Mouse (Mus musculus): ENCODE measurements at regions not wholly inside any gene's neighbourhood (a gene's known extent, or its start where the extent isn't known, plus 50 kb on each side); places are given as distances from the start of the nearest gene placed in this dataset.
A peak's percentile ranks its signal among the peaks of the same experiment; 100 is the strongest.

DNA sequence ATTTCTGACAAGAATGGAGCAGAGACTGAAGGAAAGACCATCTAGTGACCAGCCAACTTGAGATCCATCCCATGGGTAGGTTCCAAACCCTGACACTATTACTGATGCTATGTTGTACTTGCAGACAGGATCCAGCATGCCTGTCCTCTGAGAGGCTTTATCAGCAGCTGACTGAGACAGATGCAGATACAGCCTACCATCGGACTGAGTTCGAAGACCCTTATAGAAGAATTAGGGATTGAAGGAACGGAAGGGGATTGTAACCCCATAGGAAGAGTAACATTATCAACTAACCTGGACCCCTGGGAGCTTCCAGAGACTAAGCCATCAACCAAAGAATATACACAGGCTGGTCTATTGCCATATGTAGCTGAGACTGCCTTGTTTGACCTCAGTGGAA lies 183.1 kb upstream of the Adcy2 start:
- no peak for DNase-seq

- peak in 1 of 2 experiments; percentile 2 for DNase-seq
Observed at GRCm38 (mm10) chr13:69190661-69191060, 191.3 kb upstream of the Adcy2 start.

- no peak for DNase-seq
Observed at GRCm38 (mm10) chr13:69196464-69196871, 197.1 kb upstream of the Adcy2 start.

DNA sequence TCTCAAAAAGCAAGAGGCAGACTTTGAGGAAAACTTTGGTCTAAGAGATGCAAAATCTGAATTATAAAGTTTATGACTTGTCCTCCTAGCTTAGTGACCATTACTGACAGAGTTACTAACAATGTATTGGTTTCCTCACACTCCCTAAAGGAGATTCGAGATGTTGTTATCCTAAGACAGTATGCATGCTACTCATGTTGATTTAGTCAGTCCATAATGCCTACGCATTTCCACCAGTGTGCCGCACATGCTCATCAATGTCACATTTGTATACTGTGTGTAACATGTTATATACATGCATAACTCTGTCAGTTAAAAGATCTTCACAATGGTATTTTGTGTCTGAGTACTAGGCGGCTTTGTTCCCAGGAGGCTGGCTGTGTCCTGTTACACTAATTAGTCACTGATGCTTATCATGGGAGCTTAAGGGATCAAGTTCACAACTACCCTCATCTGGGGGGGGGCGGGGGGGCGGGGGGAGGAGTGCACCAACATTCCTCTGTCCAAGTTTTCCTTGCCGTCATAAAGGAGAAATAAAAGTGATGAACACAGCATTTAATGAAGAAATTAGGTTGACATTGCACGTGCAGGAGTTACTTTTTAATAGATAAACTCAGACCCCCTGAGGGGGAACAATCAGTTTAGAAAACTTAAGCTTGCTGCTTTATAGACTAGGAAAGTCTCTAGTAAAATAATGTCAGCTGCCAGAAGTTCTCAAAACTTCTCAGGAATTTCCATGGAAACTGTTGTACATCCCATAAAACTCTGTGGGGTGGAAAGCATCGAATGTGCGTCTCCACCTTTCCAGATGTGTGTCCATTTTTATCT lies 208.6 kb upstream of the Adcy2 start:
- no peak for DNase-seq

- DNase-seq: no peak
Observed at GRCm38 (mm10) chr13:69208569-69208881, 209.2 kb upstream of the Adcy2 start.

DNA sequence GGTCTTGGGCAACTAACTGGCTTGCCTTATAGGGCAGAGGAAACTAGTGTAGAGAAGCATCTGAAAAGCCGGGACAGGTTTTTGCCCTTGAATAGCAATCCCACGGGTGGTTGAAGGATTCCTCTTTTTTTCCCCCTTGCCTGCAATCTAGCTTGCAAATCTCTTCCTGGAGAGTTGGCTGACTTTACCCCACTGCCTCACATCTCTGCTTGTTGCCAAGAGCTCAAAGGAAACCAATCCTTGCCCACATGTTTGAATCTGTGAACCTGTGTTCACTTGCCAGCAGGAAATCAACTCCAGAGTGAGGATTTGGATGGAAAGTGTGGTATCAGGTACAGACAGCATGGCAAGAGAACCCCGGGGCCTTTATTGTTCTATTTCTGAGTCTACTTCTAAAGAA lies 217.2 kb upstream of the Adcy2 start:
- no peak for DNase-seq

- DNase-seq: no peak
Observed at GRCm38 (mm10) chr13:69220425-69220824, 221.1 kb upstream of the Adcy2 start.

GRCm38 (mm10) chr13:69226538-69226937 lies 227.2 kb upstream of the Adcy2 start:
- DNase-seq: no peak

GRCm38 (mm10) chr13:69230361-69230943 lies 231.1 kb upstream of the Adcy2 start:
- DNase-seq: peak; percentile 51 to 61

DNA sequence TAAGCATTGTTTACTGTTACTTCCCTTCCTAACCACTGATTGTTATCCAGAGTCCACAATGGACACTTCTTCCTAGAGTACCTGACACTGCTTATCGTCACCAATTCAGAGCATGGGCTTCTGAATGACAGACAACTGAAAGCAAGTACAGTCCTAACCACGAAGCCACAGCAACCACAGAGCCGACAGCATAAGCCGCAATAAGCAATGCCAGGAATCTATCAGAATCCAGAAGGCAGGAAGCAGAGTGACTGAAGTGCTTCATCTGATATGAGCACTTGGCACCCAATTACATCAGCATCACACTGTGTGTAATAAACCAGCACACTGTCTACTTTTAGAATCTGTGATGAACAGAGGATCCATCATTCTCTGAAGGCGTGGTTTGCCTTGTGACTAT lies 237.0 kb upstream of the Adcy2 start:
- no peak for DNase-seq

DNA sequence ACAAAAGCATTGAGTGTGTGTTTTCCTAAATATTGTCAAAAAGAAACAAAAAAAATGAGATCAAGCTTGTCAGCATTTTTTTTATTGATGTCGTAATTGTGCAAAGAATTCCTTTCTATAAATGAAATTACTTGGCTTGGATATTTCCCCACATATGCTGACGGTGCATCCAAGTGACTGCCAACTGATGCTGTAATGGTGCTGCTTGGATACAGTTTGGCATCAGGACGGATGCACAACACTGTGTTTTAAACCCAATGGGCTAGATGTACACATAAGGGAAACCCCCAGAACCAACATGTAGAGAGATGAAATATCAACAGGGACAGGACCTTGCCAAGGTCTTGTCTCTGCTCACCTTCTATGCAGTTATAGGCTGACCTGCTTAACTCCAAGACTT lies 238.6 kb upstream of the Adcy2 start:
- no peak for DNase-seq

- DNase-seq: peak; percentile 32 to 48
Observed at GRCm38 (mm10) chr13:69239261-69239915, 240.0 kb upstream of the Adcy2 start.

- no peak for DNase-seq
Observed at GRCm38 (mm10) chr13:69242544-69243296, 243.4 kb upstream of the Adcy2 start.

DNA sequence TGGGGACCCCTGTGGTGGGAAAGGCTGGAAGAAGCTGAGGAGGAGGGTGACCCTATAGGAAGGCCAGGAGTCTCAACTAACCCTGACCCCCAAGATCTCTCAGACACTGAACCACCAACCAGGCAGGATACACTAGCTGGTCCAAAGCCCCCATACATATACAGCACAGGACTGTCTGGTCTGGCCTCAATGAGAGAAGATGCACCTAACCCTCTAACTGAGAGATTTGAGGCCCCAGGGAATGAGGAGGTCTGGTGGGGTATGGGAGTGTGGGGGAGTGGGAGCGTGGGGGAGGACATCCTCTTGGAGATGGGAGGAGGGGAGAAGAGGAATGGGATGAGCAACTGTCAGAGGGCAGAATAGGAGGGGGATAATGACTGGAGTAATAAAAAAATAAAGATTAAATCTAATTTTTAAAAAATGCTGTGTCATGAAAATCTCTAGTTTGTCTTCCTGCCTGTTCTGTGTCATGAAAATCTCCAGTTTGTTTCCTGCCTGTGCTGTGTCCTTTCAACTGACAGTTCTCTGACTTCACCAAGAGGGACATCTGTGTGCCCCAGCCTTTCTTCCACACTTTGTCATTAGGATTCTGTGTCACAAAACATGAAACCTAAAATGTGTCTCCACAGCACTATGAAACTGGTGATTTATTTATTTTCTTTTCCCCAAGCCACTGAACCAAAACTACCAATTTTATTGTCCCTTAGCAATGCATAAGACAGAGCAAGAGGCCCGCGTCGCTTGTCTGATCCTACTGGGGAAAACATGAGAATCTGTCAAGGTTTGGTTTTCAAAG lies 251.2 kb upstream of the Adcy2 start:
- no peak for DNase-seq

DNA sequence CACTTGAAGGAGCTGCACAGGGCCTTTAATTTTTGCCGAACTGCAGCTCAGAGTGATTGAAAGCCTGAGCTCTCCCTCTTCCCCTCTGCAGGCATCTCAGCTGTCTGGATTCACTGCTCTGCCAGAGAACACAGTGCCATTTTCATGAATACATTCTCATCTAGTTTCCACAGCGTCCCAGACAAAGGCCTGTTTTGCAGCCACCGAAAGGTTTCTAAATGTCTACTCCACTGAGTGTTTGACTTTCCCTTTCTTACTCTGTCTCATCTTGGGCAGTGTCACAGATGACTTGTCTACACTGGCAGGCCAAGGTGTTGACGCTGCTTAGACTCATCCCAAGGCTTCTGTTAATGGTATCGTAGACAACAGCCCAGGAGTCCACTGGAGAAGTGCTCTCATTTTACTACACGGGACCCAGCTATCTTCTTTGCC lies 251.8 kb upstream of the Adcy2 start:
- DNase-seq: no peak

- DNase-seq: no peak
Observed at GRCm38 (mm10) chr13:69252335-69252734, 253.0 kb upstream of the Adcy2 start.

DNA sequence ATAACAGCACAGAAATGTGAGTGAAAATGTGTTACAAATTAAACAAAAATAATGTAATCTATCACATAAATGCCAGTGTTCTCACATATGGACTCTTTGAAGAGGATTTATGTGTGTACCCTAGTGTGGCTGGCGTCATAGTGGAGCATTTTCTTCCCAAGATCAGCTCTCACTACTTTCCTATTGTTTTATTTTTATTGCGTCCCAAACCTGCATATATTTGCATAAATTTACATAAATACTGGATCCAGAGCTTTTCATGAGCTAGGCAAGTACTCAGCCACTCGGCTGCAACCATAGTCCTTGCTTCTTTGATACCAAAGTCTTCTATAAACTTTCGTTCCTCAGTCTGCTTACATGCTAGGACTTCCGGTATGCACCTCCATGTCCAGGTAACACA lies 261.1 kb upstream of the Adcy2 start:
- DNase-seq: no peak

- DNase-seq: no peak
Observed at GRCm38 (mm10) chr13:69260972-69261371, 261.6 kb upstream of the Adcy2 start.

DNA sequence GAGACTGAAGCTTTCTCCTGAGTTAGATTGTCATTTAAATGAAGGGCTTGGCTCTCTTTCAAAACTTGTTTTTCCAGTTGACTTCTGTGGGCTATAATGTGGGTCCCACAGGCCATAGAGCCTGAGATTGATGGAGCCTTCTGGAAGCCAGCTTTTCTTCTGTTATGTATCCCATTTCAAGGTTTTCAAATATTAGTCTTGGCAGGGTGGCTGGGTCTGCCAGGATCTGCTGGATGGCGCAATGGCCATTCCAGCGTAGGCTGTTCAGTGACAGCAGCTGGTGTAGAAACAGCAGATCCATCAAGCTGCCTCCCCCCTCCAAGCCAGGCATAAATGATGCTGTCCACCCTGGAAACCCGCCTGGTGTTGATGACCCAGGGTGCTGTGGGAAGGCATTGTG lies 264.4 kb upstream of the Adcy2 start:
- no peak for DNase-seq

DNA sequence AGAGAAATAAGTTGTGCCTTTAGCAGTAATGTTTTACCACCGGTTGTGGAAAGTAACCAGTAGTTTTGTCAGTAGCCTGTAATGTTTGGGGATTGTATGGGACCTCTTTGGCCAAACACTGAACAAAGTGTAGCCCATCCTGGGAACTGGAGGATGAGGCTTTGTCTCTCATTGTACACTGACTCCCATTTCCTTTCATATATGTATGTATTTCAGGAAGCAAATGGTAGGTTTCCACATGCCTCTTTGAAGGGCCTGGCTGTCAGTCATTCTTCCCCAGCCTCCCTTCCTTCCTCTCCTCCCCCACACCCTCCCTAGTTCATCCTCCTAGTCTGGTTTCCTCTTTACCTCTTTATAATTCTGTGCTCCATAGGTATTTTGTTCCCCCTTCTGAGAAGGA lies 266.7 kb upstream of the Adcy2 start:
- no peak for DNase-seq

DNA sequence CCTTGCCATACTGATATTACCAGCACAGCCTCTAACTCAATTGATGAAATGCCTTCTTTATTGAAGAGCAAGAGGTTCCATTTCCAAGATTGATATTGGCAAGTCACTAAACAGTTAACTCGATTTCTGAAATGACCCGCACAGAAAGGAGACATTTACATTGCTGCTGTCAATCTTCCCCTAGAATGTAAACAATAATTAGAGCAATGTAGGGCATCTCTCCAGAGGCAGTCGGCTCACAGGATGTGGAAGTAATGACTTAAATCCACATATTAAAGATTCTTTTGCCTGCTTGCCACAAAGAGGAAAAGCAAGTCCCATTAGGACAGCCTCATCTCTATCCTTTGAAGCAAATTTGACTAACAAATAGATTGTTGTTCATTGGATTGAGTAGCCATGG lies 261.0 kb upstream of the Nsun2 start:
- DNase-seq: no peak

- no peak for DNase-seq
Observed at GRCm38 (mm10) chr13:69279647-69280046, 253.9 kb upstream of the Nsun2 start.
